Mouse (Mus musculus): ENCODE results near the gene Fam133b. TPM values are rescaled to one million over a fixed set of nuclear protein-coding genes. Genes with fewer than 3 reads are reported as not detected.

The Fam133b gene
- total and polyA plus RNA-seq, 2 experiments = 3.0 to 9.0 TPM

Other genes with a start within 250 kb of the Fam133b start
- gene Cdk6, start 202.3 kb upstream of the Fam133b start, total RNA-seq (2014; rRNA removed) = 9.1 and 9.9 TPM in 2 replicates
- gene Cdk6, start 202.3 kb upstream of the Fam133b start, polyA plus RNA-seq (2012; rRNA removed) = 4.6 and 6.1 TPM in 2 replicates
- 1.8 TPM in 2 replicates for gene 1700109H08Rik, start 27.7 kb downstream of the Fam133b start, total RNA-seq (2014; rRNA removed)
- 0.35 and 0.93 TPM in 2 replicates for gene 1700109H08Rik, start 27.7 kb downstream of the Fam133b start, polyA plus RNA-seq (2012; rRNA removed)
- gene Pex1, start 52.2 kb downstream of the Fam133b start, total RNA-seq (2014; rRNA removed) = 20.5 and 21.6 TPM in 2 replicates
- 8.8 and 9.0 TPM in 2 replicates for gene Pex1, start 52.2 kb downstream of the Fam133b start, polyA plus RNA-seq (2012; rRNA removed)
- 6.5 and 7.9 TPM in 2 replicates for gene Rbm48, start 52.8 kb downstream of the Fam133b start, total RNA-seq (2014; rRNA removed)
- gene Rbm48, start 52.8 kb downstream of the Fam133b start, polyA plus RNA-seq (2012; rRNA removed) = 2.2 and 2.9 TPM in 2 replicates
- not detected in 2 replicates for gene Tmbim7, start 107.3 kb downstream of the Fam133b start, total RNA-seq (2014; rRNA removed)
- not detected in 2 replicates for gene Tmbim7, start 107.3 kb downstream of the Fam133b start, polyA plus RNA-seq (2012; rRNA removed)
- gene Gatad1, start 113.4 kb downstream of the Fam133b start, total RNA-seq (2014; rRNA removed) = 59.3 and 63.5 TPM in 2 replicates
- 33.5 and 41.0 TPM in 2 replicates for gene Gatad1, start 113.4 kb downstream of the Fam133b start, polyA plus RNA-seq (2012; rRNA removed)